Mouse (Mus musculus) kidney, embryonic 15.5 days (tissue): ENCODE results near the gene Klhl9. TPM values are rescaled to one million over a fixed set of nuclear protein-coding genes. Genes with fewer than 3 reads are reported as not detected.

Source experiments
- polyA plus RNA-seq: library from polyadenylated mRNA; unstranded; fragments of >200 nt; fragmentation: Nextera tagmentation; extraction: Ambion mirVana; gene quantifications from 2 replicates; pipeline ENCODE4 v1.2.1, GENCODE M21; 2015

Klhl9 gene
- polyA plus RNA-seq, 1 experiment from 2014 or later, result 95.2 TPM

Other genes starting within 250 kb of the Klhl9 start
- not detected in 2 replicates for gene Ifnb1, start 199.7 kb downstream of the Klhl9 start, polyA plus RNA-seq
- not detected in 2 replicates for gene Ifna15, start 164.2 kb downstream of the Klhl9 start, polyA plus RNA-seq
- not detected in 2 replicates for gene Ifna14, start 150.7 kb downstream of the Klhl9 start, polyA plus RNA-seq
- not detected in 2 replicates for gene Ifna9, start 130.1 kb downstream of the Klhl9 start, polyA plus RNA-seq
- not detected in 2 replicates for gene Ifna12, start 119.1 kb downstream of the Klhl9 start, polyA plus RNA-seq
- gene C87499, start 88.1 kb downstream of the Klhl9 start, polyA plus RNA-seq, result not detected in 2 replicates
- not detected in 2 replicates for gene Ifna13, start 78.0 kb downstream of the Klhl9 start, polyA plus RNA-seq
- not detected in 2 replicates for gene Ifna16, start 45.5 kb downstream of the Klhl9 start, polyA plus RNA-seq
- not detected in 2 replicates for gene Ifna2, start 38.6 kb downstream of the Klhl9 start, polyA plus RNA-seq
- gene Ifnab, start 31.1 kb downstream of the Klhl9 start, polyA plus RNA-seq, result not detected in 2 replicates
- gene Gm26566, start 660 bp downstream of the Klhl9 start, polyA plus RNA-seq, result 1.1 and 1.2 TPM in 2 replicates
- gene Gm13271, start 32.4 kb upstream of the Klhl9 start, polyA plus RNA-seq, result not detected in 2 replicates
- 0.30 and 0.49 TPM in 2 replicates for gene Gm13283, start 37.7 kb upstream of the Klhl9 start, polyA plus RNA-seq
- gene Gm13290, start 51.4 kb upstream of the Klhl9 start, polyA plus RNA-seq, result 0.23 TPM in 1 of 2 replicates, not detected in the other
- not detected in 2 replicates for gene Gm13289, start 54.5 kb upstream of the Klhl9 start, polyA plus RNA-seq
- gene Gm13272, start 57.4 kb upstream of the Klhl9 start, polyA plus RNA-seq, result 0.40 TPM in 1 of 2 replicates, not detected in the other
- gene Ifnz, start 59.7 kb upstream of the Klhl9 start, polyA plus RNA-seq, result 0.35 TPM in 1 of 2 replicates, not detected in the other
- not detected in 2 replicates for gene Gm13276, start 63.2 kb upstream of the Klhl9 start, polyA plus RNA-seq
- gene Gm13277, start 66.2 kb upstream of the Klhl9 start, polyA plus RNA-seq, result not detected in 2 replicates
- gene Gm13278, start 69.1 kb upstream of the Klhl9 start, polyA plus RNA-seq, result not detected in 2 replicates
- not detected in 2 replicates for gene Gm13275, start 72.0 kb upstream of the Klhl9 start, polyA plus RNA-seq
- gene Gm13279, start 74.9 kb upstream of the Klhl9 start, polyA plus RNA-seq, result not detected in 2 replicates
- 1.0 and 1.2 TPM in 2 replicates for gene Gm13285, start 77.2 kb upstream of the Klhl9 start, polyA plus RNA-seq
- gene Gm13287, start 80.8 kb upstream of the Klhl9 start, polyA plus RNA-seq, result not detected in 2 replicates
- 0.08 TPM in 1 of 2 replicates, not detected in the other for gene Gm13288, start 83.1 kb upstream of the Klhl9 start, polyA plus RNA-seq
- not detected in 2 replicates for gene Ifna7, start 93.8 kb upstream of the Klhl9 start, polyA plus RNA-seq
- gene Ifna11, start 97.5 kb upstream of the Klhl9 start, polyA plus RNA-seq, result not detected in 2 replicates
- not detected in 2 replicates for gene Ifna6, start 105.0 kb upstream of the Klhl9 start, polyA plus RNA-seq
- not detected in 2 replicates for gene Ifna5, start 113.1 kb upstream of the Klhl9 start, polyA plus RNA-seq
- not detected in 2 replicates for gene Ifna4, start 119.4 kb upstream of the Klhl9 start, polyA plus RNA-seq
- gene Ifna1, start 127.6 kb upstream of the Klhl9 start, polyA plus RNA-seq, result not detected in 2 replicates
- not detected in 2 replicates for gene Ifne, start 157.7 kb upstream of the Klhl9 start, polyA plus RNA-seq